Mouse (Mus musculus) lung, postnatal 0 days (tissue): ENCODE results near the gene Rhd. TPM values are rescaled to one million over a fixed set of nuclear protein-coding genes. Genes with fewer than 3 reads are reported as not detected.
A peak's percentile ranks its signal among the peaks of the same experiment; 100 is the strongest.

Experiments
- ATAC-seq: fragments of 200-750 bp; cut with Nextera tagmentation; 2 replicates; pipeline ENCODE4 v1.8.0; 2017; ENCODE audit warnings: moderate library complexity
- DNase-seq: peaks from one replicate; pipeline ENCODE4 v3.0.0-alpha.2; 2016; ENCODE audit warnings: low spot score
- H3K27ac ChIP-seq: fragments of 300-500 bp; sonication (generic); 2 replicates; pipeline ENCODE4 v1.5.1; 2014; ENCODE audit warnings: antibody characterized with exemption, mild to moderate bottlenecking, low read length, mixed read lengths
- H3K27me3 ChIP-seq: fragments of 300-500 bp; sonication (generic); replicated peaks from 2 replicates; pipeline ENCODE4 v1.6.1; 2014; ENCODE audit warnings: low read length, mixed read lengths; ENCODE audit not compliant: insufficient read depth
- H3K36me3 ChIP-seq: fragments of 300-500 bp; sonication (generic); 2 replicates; pipeline ENCODE4 v1.6.1; 2014; ENCODE audit warnings: low read length, mixed read lengths; ENCODE audit not compliant: insufficient read depth
- H3K4me1 ChIP-seq: fragments of 300-500 bp; sonication (generic); 2 replicates; pipeline ENCODE4 v1.6.1; 2014; ENCODE audit warnings: antibody characterized with exemption, low read depth, low read length, mixed read lengths; ENCODE audit not compliant: insufficient read depth
- H3K4me2 ChIP-seq: fragments of 300-500 bp; sonication (generic); replicated peaks from 2 replicates; pipeline ENCODE4 v1.6.1; 2014; ENCODE audit warnings: low read depth, mild to moderate bottlenecking, low read length, moderate library complexity, mixed read lengths
- H3K4me3 ChIP-seq: fragments of 300-500 bp; sonication (generic); 2 replicates; pipeline ENCODE4 v1.5.1; 2014; ENCODE audit warnings: low read depth, low read length
- H3K9ac ChIP-seq: fragments of 300-500 bp; sonication (generic); replicated peaks from 2 replicates; pipeline ENCODE4 v1.6.1; 2014; ENCODE audit warnings: low read depth, mild to moderate bottlenecking
- H3K9me3 ChIP-seq: fragments of 300-500 bp; sonication (generic); 2 replicates; pipeline ENCODE4 v1.6.1; 2016; ENCODE audit warnings: low read length, mixed read lengths
- CTCF ChIP-seq: IDR thresholded peaks from 2 replicates; pipeline ENCODE4 v1.5.1; 2016; ENCODE audit warnings: antibody characterized with exemption, mild to moderate bottlenecking
- EP300 ChIP-seq: IDR thresholded peaks from 2 replicates; pipeline ENCODE4 v1.6.1; 2016; ENCODE audit warnings: antibody characterized with exemption, mild to moderate bottlenecking, control low read depth
- WGBS: fragments of 180-500 bp; shearing (Covaris S2); extraction: QIAGEN DNeasy Blood & Tissue Kit; methylation state at CpG from one replicate; pipeline ENCODE4 v1.1.7; 2014; 5-methylcytosine and 5-hydroxymethylcytosine counted together
- polyA plus RNA-seq: library from polyadenylated mRNA; unstranded; fragments of >200 nt; fragmentation: Nextera tagmentation; extraction: Ambion mirVana; gene quantifications from 2 replicates; pipeline ENCODE4 v1.2.1, GENCODE M21; 2015

The Rhd gene
- polyA plus RNA-seq, 1 experiment from 2014 or later = 2.8 TPM

DNA sequence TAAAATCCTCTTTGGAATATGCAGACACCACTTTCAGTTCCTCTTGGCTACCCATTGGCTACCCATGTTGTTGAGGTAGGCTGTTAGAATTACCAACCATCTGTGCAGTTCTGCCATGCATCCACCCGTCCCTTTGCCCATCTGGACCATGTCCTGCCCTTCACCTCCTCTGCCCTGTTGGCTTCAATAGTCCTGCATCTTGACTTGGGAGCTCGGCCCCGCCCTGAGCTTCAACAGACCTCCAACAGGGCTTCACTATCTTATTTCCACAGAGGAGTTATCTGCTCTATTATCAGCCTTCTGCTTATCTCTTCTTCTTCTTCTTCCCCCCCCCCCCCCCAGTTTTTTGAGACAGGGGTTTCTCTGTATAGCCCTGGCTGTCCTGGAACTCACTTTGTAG is 52.9 kb downstream of the Rhd start:
- whole genome bisulfite sequencing = 68% methylated on average over 3 of the region's 3 CpGs
- Histone ChIP-seq H3K27ac (no peak overlapping the region), H3K4me3 (no peak overlapping the region), H3K4me2 (no peak overlapping the region), H3K27me3 (no peaks in the 10 kb centered on the region), H3K36me3 (no peaks in the 10 kb centered on the region), H3K4me1 (peaks cover 9% of the 10 kb centered on the region; the same call in 1 of the 2 replicates), H3K9ac (no peak overlapping the region), H3K9me3 (no peaks in the 10 kb centered on the region)
- no peak for ATAC-seq
- TF ChIP-seq CTCF (no peak), EP300 (no peak)
- no peak for DNase-seq

DNA sequence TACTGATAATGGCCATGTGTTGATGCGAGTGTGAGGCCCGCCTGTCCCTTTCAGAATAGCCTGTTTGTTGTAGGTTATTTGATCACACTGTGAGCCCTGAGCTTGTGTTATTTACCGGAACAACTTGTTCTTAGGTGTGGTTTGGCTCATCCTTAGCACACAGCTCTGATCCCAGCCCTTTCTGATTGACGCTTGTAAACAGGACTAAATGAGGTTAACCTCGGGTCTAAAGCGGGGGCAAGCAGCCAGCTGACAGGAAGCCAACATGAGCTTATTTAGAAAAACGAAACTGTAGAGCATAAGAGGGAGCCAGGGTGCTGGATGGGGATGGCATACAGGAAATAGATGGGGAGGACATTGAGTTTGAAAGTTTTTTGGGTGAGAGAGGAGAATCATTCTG is 54.0 kb downstream of the Rhd start:
- Histone ChIP-seq H3K4me2 (no peak overlapping the region), H3K4me1 (peaks cover 8% of the 10 kb centered on the region; the same call in 1 of the 2 replicates), H3K4me3 (no peak overlapping the region), H3K27ac (peak overlapping the region; percentile 43; the same call in 1 of the 2 replicates), H3K9me3 (no peaks in the 10 kb centered on the region), H3K9ac (no peak overlapping the region), H3K36me3 (no peaks in the 10 kb centered on the region), H3K27me3 (no peaks in the 10 kb centered on the region)
- DNase-seq = peak; percentile 85
- ATAC-seq = peak; percentile 7; the same call in 1 of the 2 replicates
- WGBS = 22% methylated on average over 7 of the region's 7 CpGs
- TF ChIP-seq CTCF = no peak
- TF ChIP-seq EP300 = peak; percentile 92

DNA sequence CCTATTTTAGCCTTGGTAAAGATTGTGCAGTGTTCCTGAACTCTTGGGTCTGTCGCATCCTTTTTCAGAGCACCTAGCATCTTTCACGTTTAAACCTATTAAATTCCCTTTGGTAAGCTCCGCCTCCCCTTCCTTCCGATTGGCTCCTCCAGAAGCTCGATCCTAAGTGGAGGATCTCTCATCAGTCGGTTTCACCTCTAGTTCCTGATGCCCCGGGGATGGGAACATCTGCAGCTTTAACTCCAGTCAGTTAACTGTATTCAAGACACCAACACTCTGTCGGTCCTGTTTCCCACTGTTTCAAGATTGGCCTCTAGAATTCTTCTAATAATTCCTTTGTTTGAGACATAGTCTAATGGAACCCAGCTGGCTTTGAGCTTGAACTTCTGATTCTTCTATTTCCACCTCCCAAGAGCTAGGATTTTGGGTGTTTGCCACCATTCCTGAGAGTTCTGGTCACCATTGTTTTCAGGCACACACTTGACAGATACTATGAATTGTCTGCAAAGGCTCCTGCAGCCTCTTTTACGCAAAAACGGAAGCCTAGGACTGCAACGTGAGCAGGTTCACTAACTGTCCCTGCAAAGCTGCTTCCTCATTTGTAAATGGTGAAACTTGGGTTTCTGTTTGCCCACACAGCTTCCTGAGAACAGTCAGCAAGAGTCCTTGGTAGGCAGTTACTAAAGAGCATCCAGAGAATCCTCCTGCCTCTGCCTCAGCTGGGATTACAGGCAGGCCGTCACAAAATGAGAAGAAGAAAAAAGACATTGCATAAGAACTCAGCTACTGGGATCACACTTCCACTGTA is 55.6 kb downstream of the Rhd start:
- peak; percentile 52 for DNase-seq
- Histone ChIP-seq H3K4me1 (peaks cover 8% of the 10 kb centered on the region; the same call in 1 of the 2 replicates), H3K4me3 (no peak overlapping the region), H3K9me3 (no peaks in the 10 kb centered on the region), H3K27ac (no peak overlapping the region), H3K9ac (no peak overlapping the region), H3K36me3 (no peaks in the 10 kb centered on the region), H3K27me3 (no peaks in the 10 kb centered on the region), H3K4me2 (no peak overlapping the region)
- 36% methylated on average over 12 of the region's 12 CpGs for WGBS
- no peak for ATAC-seq
- TF ChIP-seq EP300 (no peak), CTCF (no peak)

DNA sequence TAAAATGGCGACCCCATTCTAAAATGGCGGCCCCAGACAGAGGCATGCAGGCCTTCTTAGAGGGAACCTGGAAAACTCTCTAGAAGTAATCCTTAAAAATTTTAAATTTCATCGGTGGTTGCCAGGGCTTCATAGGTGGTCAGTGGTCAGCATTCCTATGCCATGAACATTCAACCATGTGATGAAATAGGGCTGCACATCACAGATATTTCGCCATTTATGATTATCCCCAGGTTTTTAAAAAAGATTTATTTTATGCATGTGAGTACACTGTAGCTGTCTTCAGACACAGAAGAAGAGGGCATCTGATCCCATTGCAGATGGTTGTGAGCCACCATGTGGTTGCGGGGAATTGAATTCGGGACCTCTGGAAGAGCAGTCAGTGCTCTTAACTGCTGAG is 56.3 kb downstream of the Rhd start:
- H3K9me3 ChIP-seq = no peaks in the 10 kb centered on the region
- H3K4me2 ChIP-seq = no peak overlapping the region
- H3K4me3 ChIP-seq = no peak overlapping the region
- ATAC-seq = no peak
- 98% methylated on average over 6 of the region's 6 CpGs for WGBS
- TF ChIP-seq EP300 (no peak), CTCF (no peak)
- peaks cover 5% of the 10 kb centered on the region; the same call in 1 of the 2 replicates for H3K4me1 ChIP-seq
- DNase-seq = no peak
- H3K9ac ChIP-seq = no peak overlapping the region
- no peaks in the 10 kb centered on the region for H3K27me3 ChIP-seq
- no peak overlapping the region for H3K27ac ChIP-seq
- H3K36me3 ChIP-seq = peaks cover 5% of the 10 kb centered on the region; the same call in 1 of the 2 replicates

DNA sequence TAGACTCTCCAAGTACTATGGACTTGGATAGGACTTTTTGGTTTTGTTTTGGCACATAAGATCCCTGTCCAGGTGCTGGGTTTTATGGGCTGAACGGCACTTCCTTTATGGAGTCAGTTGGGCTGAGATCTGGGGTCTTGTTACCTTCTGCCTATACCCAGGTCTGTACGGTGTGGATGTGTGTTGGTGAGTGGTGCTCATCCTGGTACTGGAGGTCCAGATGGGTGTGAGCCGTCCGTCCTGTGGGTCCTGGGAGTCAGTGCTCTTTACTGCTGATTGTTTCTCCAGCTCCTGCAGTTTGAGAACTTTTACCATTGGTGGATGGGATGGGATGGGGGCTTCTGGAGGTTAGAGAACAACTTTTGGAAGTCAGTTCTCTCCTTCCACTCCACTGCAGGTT is 57.4 kb downstream of the Rhd start:
- 95% methylated on average over 4 of the region's 4 CpGs for WGBS
- Histone ChIP-seq H3K9me3 (no peaks in the 10 kb centered on the region), H3K27ac (no peak overlapping the region), H3K9ac (no peak overlapping the region), H3K36me3 (peaks cover 14% of the 10 kb centered on the region; the same call in 1 of the 2 replicates), H3K4me3 (no peak overlapping the region), H3K4me1 (peaks cover 5% of the 10 kb centered on the region; the same call in 1 of the 2 replicates), H3K4me2 (no peak overlapping the region), H3K27me3 (no peaks in the 10 kb centered on the region)
- ATAC-seq (no peak), DNase-seq (no peak)
- TF ChIP-seq EP300 = no peak
- no peak for TF ChIP-seq CTCF

DNA sequence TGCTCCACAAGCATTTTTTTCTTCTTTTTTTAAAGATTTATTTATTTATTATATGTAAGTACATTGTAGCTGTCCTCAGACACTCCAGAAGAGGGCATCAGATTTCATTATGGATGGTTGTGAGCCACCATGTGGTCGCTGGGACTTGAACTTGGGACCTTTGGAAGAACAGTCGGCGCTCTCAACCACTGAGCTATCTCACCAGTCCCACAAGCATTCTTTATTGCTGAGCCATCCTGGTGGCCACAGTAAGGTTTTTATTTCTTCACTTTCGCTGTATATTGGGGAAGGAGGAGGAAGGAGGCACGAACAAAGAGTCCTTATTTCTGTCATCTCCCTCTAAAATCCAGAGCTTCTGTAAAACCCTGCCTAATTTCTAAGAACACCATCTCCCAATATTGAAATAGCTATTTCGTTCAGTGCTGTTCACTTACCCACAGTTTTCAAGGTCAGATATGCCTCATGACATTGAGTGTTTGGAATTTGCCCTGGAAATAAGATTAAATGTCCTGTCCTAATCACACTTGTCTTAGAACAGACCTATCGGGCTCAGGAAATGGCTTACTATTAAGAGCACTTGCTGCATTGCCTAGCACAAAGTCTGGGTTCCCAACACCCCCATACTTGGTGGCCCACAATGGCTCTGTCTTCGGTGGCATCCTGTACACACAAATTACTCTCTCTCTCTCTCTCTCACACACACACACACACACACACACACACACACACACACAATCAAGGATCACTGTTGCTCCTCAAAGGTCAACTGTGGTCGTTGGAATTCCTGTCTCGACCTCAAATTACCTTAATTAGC is 58.0 kb downstream of the Rhd start:
- H3K4me1 ChIP-seq = peaks cover 5% of the 10 kb centered on the region; the same call in 1 of the 2 replicates
- ATAC-seq (no peak), DNase-seq (peak; percentile 33)
- H3K36me3 ChIP-seq = peaks cover 19% of the 10 kb centered on the region; the same call in 1 of the 2 replicates
- 56% methylated on average over 10 of the region's 10 CpGs for WGBS
- H3K27me3 ChIP-seq = no peaks in the 10 kb centered on the region
- peak overlapping the region; percentile 100 for H3K4me3 ChIP-seq
- TF ChIP-seq EP300 = no peak
- no peak for TF ChIP-seq CTCF
- peak overlapping the region; percentile 95 for H3K27ac ChIP-seq
- peak overlapping the region; percentile 58; the same call in 1 of the 2 replicates for H3K9ac ChIP-seq
- peak overlapping the region; percentile 52 for H3K4me2 ChIP-seq
- no peaks in the 10 kb centered on the region for H3K9me3 ChIP-seq
